Mouse (Mus musculus) CH12.LX (cell line): Measurements from ENCODE around the gene Syt2. TPM values are rescaled to one million over a fixed set of nuclear protein-coding genes. Genes with fewer than 3 reads are reported as not detected.

Experiments
- DNase-seq: peaks from one replicate; pipeline ENCODE4 v3.0.0-alpha.2; 2013; ENCODE audit errors: extremely low read depth
- H3K27ac ChIP-seq: 2 replicates; pipeline ENCODE4 v1.5.1; 2012; ENCODE audit warnings: low read depth, mild to moderate bottlenecking, control low read depth, moderate library complexity; ENCODE audit not compliant: insufficient read depth
- H3K27me3 ChIP-seq: replicated peaks from 2 replicates; pipeline ENCODE3; 2012; ENCODE audit warnings: inconsistent platforms
- H3K36me3 ChIP-seq, 2 experiments: replicated peaks in 1 of 2; 2 replicates each; pipeline versions ENCODE3 to v1.6.1; 2012; ENCODE audit warnings: inconsistent platforms in 1 of 2, low read length in 1 of 2, mild to moderate bottlenecking in 1 of 2, mixed read lengths in 1 of 2, moderate library complexity in 1 of 2; ENCODE audit not compliant: control insufficient read depth in 1 of 2, insufficient read depth in 1 of 2
- H3K4me1 ChIP-seq, 2 experiments: 2 replicates each; pipeline ENCODE4 v1.6.1; 2012; ENCODE audit warnings: inconsistent platforms in 1 of 2, moderate library complexity in 1 of 2; ENCODE audit not compliant: insufficient read depth in 2 of 2, control insufficient read depth in 1 of 2
- H3K4me2 ChIP-seq: 2 replicates; pipeline ENCODE4 v1.6.1; 2012; ENCODE audit warnings: low read depth, mild to moderate bottlenecking, control low read depth; ENCODE audit not compliant: poor library complexity, insufficient read depth, severe bottlenecking
- H3K4me3 ChIP-seq, 3 experiments: fragments of 150-350 bp in 1 of 3; sonication (generic) in 1 of 3; replicated peaks in 1 of 3; 2 replicates each; pipeline versions ENCODE3 to v1.5.1; 2011 to 2012; ENCODE audit warnings: low read depth in 2 of 3, low read length in 2 of 3, mild to moderate bottlenecking in 2 of 3, moderate library complexity in 2 of 3, control low read depth in 1 of 3, improper control_type of control experiment in 1 of 3, inconsistent platforms in 1 of 3, mixed read lengths in 1 of 3; ENCODE audit not compliant: poor library complexity in 1 of 3
- H3K79me2 ChIP-seq: replicated peaks from 2 replicates; pipeline ENCODE4 v1.6.1; 2012; ENCODE audit warnings: mild to moderate bottlenecking, moderate library complexity; ENCODE audit not compliant: control insufficient read depth, poor library complexity, insufficient read depth, severe bottlenecking; ENCODE audit errors: extremely low read depth
- H3K9ac ChIP-seq: 2 replicates; pipeline ENCODE4 v1.6.1; 2012; ENCODE audit warnings: low read depth, mild to moderate bottlenecking, control low read depth, moderate library complexity; ENCODE audit not compliant: insufficient read depth
- H3K9me3 ChIP-seq: replicated peaks from 2 replicates; pipeline ENCODE3; 2012; ENCODE audit warnings: low read length, inconsistent platforms, mixed read lengths
- CHD2 ChIP-seq: IDR thresholded peaks from 2 replicates; pipeline ENCODE4 v1.6.1; 2011; ENCODE audit warnings: low read length, improper control_type of control experiment
- ELF1 ChIP-seq: IDR thresholded peaks from 2 replicates; pipeline ENCODE4 v1.6.1; 2014; ENCODE audit warnings: low read depth, mild to moderate bottlenecking, inconsistent platforms, low read length, improper control_type of control experiment
- EP300 ChIP-seq: IDR thresholded peaks from 2 replicates; pipeline ENCODE4 v1.6.1; 2011; ENCODE audit warnings: low read length, improper control_type of control experiment
- ETS1 ChIP-seq: conservative IDR thresholded peaks from 2 replicates; pipeline ENCODE4 v1.6.1; 2012; ENCODE audit warnings: low read depth, mild to moderate bottlenecking, inconsistent platforms, low read length, improper control_type of control experiment, moderate library complexity
- GABPA ChIP-seq: IDR thresholded peaks from 2 replicates; pipeline ENCODE4 v1.6.1; 2012; ENCODE audit warnings: low read depth, low read length, improper control_type of control experiment, inconsistent platforms; ENCODE audit not compliant: insufficient replicate concordance
- HCFC1 ChIP-seq: IDR thresholded peaks from 2 replicates; pipeline ENCODE4 v1.6.1; 2012; ENCODE audit warnings: low read depth, mild to moderate bottlenecking, inconsistent platforms, low read length, improper control_type of control experiment
- IRF4 ChIP-seq: IDR thresholded peaks from 2 replicates; pipeline ENCODE4 v1.6.1; 2014; ENCODE audit warnings: low read depth, mild to moderate bottlenecking, inconsistent platforms, low read length, improper control_type of control experiment
- JUN ChIP-seq: IDR thresholded peaks from 2 replicates; pipeline ENCODE4 v1.6.1; 2011; ENCODE audit warnings: low read depth, mild to moderate bottlenecking, low read length, improper control_type of control experiment, moderate library complexity; ENCODE audit not compliant: insufficient read depth
- KAT2A ChIP-seq: IDR thresholded peaks from 2 replicates; pipeline ENCODE4 v1.6.1; 2012; ENCODE audit warnings: low read length, improper control_type of control experiment, inconsistent platforms; ENCODE audit not compliant: insufficient replicate concordance
- MAFK ChIP-seq: IDR thresholded peaks from 2 replicates; pipeline ENCODE4 v1.6.1; 2011; ENCODE audit warnings: low read length, improper control_type of control experiment; ENCODE audit not compliant: insufficient replicate concordance
- MAX ChIP-seq: IDR thresholded peaks from 2 replicates; pipeline ENCODE4 v1.6.1; 2011; ENCODE audit warnings: low read length, improper control_type of control experiment
- MAZ ChIP-seq: IDR thresholded peaks from 2 replicates; pipeline ENCODE4 v1.6.1; 2012; ENCODE audit warnings: low read depth, mild to moderate bottlenecking, inconsistent platforms, low read length, improper control_type of control experiment, moderate library complexity
- NELFE ChIP-seq: IDR thresholded peaks from 2 replicates; pipeline ENCODE4 v1.6.1; 2011; ENCODE audit warnings: low read depth, low read length, improper control_type of control experiment
- NRF1 ChIP-seq: IDR thresholded peaks from 2 replicates; pipeline ENCODE4 v1.6.1; 2014; ENCODE audit warnings: low read depth, mild to moderate bottlenecking, inconsistent platforms, low read length, improper control_type of control experiment, moderate library complexity
- SIN3A ChIP-seq: IDR thresholded peaks from 2 replicates; pipeline ENCODE4 v1.6.1; 2012; ENCODE audit warnings: low read length, improper control_type of control experiment, inconsistent platforms
- SMC3 ChIP-seq: IDR thresholded peaks from 2 replicates; pipeline ENCODE4 v1.6.1; 2011; ENCODE audit warnings: low read depth, low read length, improper control_type of control experiment
- TBP ChIP-seq: conservative IDR thresholded peaks from 2 replicates; pipeline ENCODE4 v1.6.1; 2011; ENCODE audit warnings: low read depth, low read length, improper control_type of control experiment
- USF1 ChIP-seq: IDR thresholded peaks from 2 replicates; pipeline ENCODE4 v1.6.1; 2014; ENCODE audit warnings: low read depth, mild to moderate bottlenecking, inconsistent platforms, low read length, improper control_type of control experiment
- ZKSCAN1 ChIP-seq: IDR thresholded peaks from 2 replicates; pipeline ENCODE4 v1.6.1; 2012; ENCODE audit warnings: low read depth, inconsistent platforms, low read length, improper control_type of control experiment, borderline replicate concordance
- ZNF384 ChIP-seq: IDR thresholded peaks from 2 replicates; pipeline ENCODE4 v1.6.1; 2012; ENCODE audit warnings: low read depth, low read length, improper control_type of control experiment, inconsistent platforms
- dilution Hi-C: fragments of 300-500 bp; cut with MboI; formaldehyde crosslinking; loops from 2 replicates; pipeline ENCODE4 v1.14.3; 2020; ENCODE audit warnings: low sequenced_read_pairs; ENCODE audit not compliant: extremely low pct_unique_long_range_greater_than_20kb, extremely low pct_ligation_motif_present
- in situ Hi-C: fragments of 300-500 bp; cut with MboI; formaldehyde crosslinking; loops from 3 replicates; pipeline ENCODE4 v1.14.3; 2019; ENCODE audit warnings: low sequenced_read_pairs, low pct_ligation_motif_present, low pct_unique_long_range_greater_than_20kb, mixed read lengths
- polyA plus RNA-seq: library from polyadenylated mRNA; unstranded; fragments of >175 nt; gene quantifications from 2 replicates; pipeline ENCODE4 v1.2.1, GENCODE M21; 2012; ENCODE audit warnings: low read depth; ENCODE audit not compliant: insufficient read length
- total RNA-seq, 2 experiments: library from RNA; depleted of rRNA; stranded (reverse); fragments of 300-350 nt in 1 of 2; fragments of >200 nt in 1 of 2; gene quantifications; 2 replicates each; pipeline ENCODE4 v1.2.3; 2012 to 2014

Syt2 gene
- total and polyA plus RNA-seq, 3 experiments, result not detected

GRCm38 (mm10) chr1:134634296-134634695 lies 12.2 kb upstream of the Syt2 start:
- Histone ChIP-seq H3K9me3 (no peaks in the 10 kb centered on the region), H3K4me1 (no peaks in the 10 kb centered on the region), H3K27me3 (no peaks in the 10 kb centered on the region), H3K27ac (no peak overlapping the region), H3K79me2 (no peaks in the 10 kb centered on the region), H3K9ac (no peak overlapping the region), H3K36me3 (peaks cover 19 to 34% of the 10 kb centered on the region in 2 experiments), H3K4me2 (no peak overlapping the region), H3K4me3 (no peak overlapping the region)
- DNase-seq, result no peak
- TF ChIP-seq TBP (no peak), GABPA (no peak), KAT2A (no peak), ZNF384 (no peak), EP300 (no peak), SIN3A (no peak), ELF1 (no peak), MAX (no peak), SMC3 (no peak), USF1 (no peak), ZKSCAN1 (no peak), CHD2 (no peak), ETS1 (no peak), IRF4 (no peak), HCFC1 (no peak), NELFE (no peak), NRF1 (no peak), JUN (no peak), MAFK (no peak)
- dilution Hi-C loops, result no loop called here
- in situ Hi-C loops, result no loop called here

- Histone ChIP-seq H3K27me3 (peaks cover 12% of the 10 kb centered on the region), H3K27ac (no peak overlapping the region), H3K4me2 (no peak overlapping the region), H3K4me1 (no peaks in the 10 kb centered on the region), H3K9ac (no peak overlapping the region), H3K9me3 (no peaks in the 10 kb centered on the region), H3K79me2 (no peaks in the 10 kb centered on the region), H3K4me3 (no peak overlapping the region), H3K36me3 (peaks cover under 1 to 16% of the 10 kb centered on the region in 2 experiments)
- in situ Hi-C loops (no loop called here), dilution Hi-C loops (no loop called here)
- TF ChIP-seq MAZ, result no peak
- no peak for TF ChIP-seq NELFE
- no peak for TF ChIP-seq CHD2
- no peak for DNase-seq
These were observed 10.2 kb upstream of the Syt2 start for GRCm38 (mm10) chr1:134636245-134636644.
